Mouse (Mus musculus): ENCODE measurements around the gene Zcwpw1. TPM values are rescaled to one million over a fixed set of nuclear protein-coding genes. Genes with fewer than 3 reads are reported as not detected.

The Zcwpw1 gene
- polyA plus RNA-seq, 1 experiment from 2014 or later = 10.9 TPM

- no peaks in the 10 kb centered on the region for H3K27me3 ChIP-seq (replicated peaks)
- no peak for ATAC-seq (ENCODE audit: insufficient number of reproducible peaks, low FRiP score)
- peaks cover 32% of the 10 kb centered on the region for H3K4me1 ChIP-seq (replicated peaks)
- H3K4me2 ChIP-seq = no peak overlapping the region
- no peaks in the 10 kb centered on the region for H3K9me3 ChIP-seq (replicated peaks)
- 42% methylated on average over 5 of the region's 5 CpGs for WGBS
- peak overlapping the region; percentile 15; the same call in 1 of the 2 replicates for H3K27ac ChIP-seq (ENCODE audit: poor library complexity, severe bottlenecking)
- no peak overlapping the region for H3K4me3 ChIP-seq
- peaks cover 15% of the 10 kb centered on the region for H3K36me3 ChIP-seq
- H3K9ac ChIP-seq = no peak overlapping the region
Observed at GRCm38 (mm10) chr5:137776408-137776918, 11.1 kb upstream of the Zcwpw1 start.

GRCm38 (mm10) chr5:137777267-137777845 is 10.2 kb upstream of the Zcwpw1 start:
- Histone ChIP-seq H3K36me3 (peaks cover 24% of the 10 kb centered on the region), H3K9me3 (replicated peaks) (no peaks in the 10 kb centered on the region), H3K4me1 (replicated peaks) (peaks cover 37% of the 10 kb centered on the region), H3K9ac (no peak overlapping the region), H3K4me2 (no peak overlapping the region), H3K4me3 (no peak overlapping the region), H3K27me3 (replicated peaks) (no peaks in the 10 kb centered on the region), H3K27ac (ENCODE audit: poor library complexity, severe bottlenecking) (no peak overlapping the region; the same call in 1 of the 2 replicates)
- no peak for ATAC-seq (ENCODE audit: insufficient number of reproducible peaks, low FRiP score)
- WGBS = 75% methylated on average over 7 of the region's 7 CpGs

GRCm38 (mm10) chr5:137778635-137779034 is 9.0 kb upstream of the Zcwpw1 start, which contains the start of gene Ppp1r35:
Gene Ppp1r35, plus strand, starts transcription at chr5:137778849.
- peak within 1 kb of the TSS; percentile 87 for H3K9ac ChIP-seq
- peak within 1 kb of the TSS; percentile 76 for H3K27ac ChIP-seq (ENCODE audit: poor library complexity, severe bottlenecking)
- H3K4me2 ChIP-seq = peak within 1 kb of the TSS; percentile 96
- under 1% methylated on average over 31 of the region's 31 CpGs for WGBS
- H3K4me3 ChIP-seq = peak within 1 kb of the TSS; percentile 62
- peak; percentile 92 for ATAC-seq (ENCODE audit: insufficient number of reproducible peaks, low FRiP score)
- H3K9me3 ChIP-seq (replicated peaks) = no peaks in the 10 kb centered on the region
- H3K36me3 ChIP-seq = peaks cover 37% of the 10 kb centered on the region
- no peaks in the 10 kb centered on the region for H3K27me3 ChIP-seq (replicated peaks)
- H3K4me1 ChIP-seq (replicated peaks) = peaks cover 44% of the 10 kb centered on the region

- WGBS = under 1% methylated on average over 83 of the region's 83 CpGs
- Histone ChIP-seq H3K4me1 (replicated peaks) (peaks cover 50% of the 10 kb centered on the region), H3K27me3 (replicated peaks) (no peaks in the 10 kb centered on the region), H3K4me3 (peak overlapping the region; percentile 62), H3K9me3 (replicated peaks) (no peaks in the 10 kb centered on the region), H3K27ac (ENCODE audit: poor library complexity, severe bottlenecking) (peak overlapping the region; percentile 76), H3K36me3 (peaks cover 43% of the 10 kb centered on the region), H3K4me2 (peak overlapping the region; percentile 96), H3K9ac (peak overlapping the region; percentile 87)
- ATAC-seq (ENCODE audit: insufficient number of reproducible peaks, low FRiP score) = peak; percentile 52
Observed at GRCm38 (mm10) chr5:137779053-137779933, 8.3 kb upstream of the Zcwpw1 start.

- Histone ChIP-seq H3K27me3 (replicated peaks) (no peaks in the 10 kb centered on the region), H3K9me3 (replicated peaks) (no peaks in the 10 kb centered on the region), H3K36me3 (peaks cover 50% of the 10 kb centered on the region), H3K4me1 (replicated peaks) (peaks cover 55% of the 10 kb centered on the region), H3K4me2 (no peak overlapping the region), H3K4me3 (no peak overlapping the region), H3K27ac (ENCODE audit: poor library complexity, severe bottlenecking) (no peak overlapping the region), H3K9ac (no peak overlapping the region)
- WGBS = 92% methylated on average over 7 of the region's 7 CpGs
- ATAC-seq (ENCODE audit: insufficient number of reproducible peaks, low FRiP score) = no peak
Observed at GRCm38 (mm10) chr5:137781661-137782060, 5.9 kb upstream of the Zcwpw1 start.

- peak overlapping the region; percentile 80 for H3K4me3 ChIP-seq
- peak overlapping the region; percentile 93 for H3K4me2 ChIP-seq
- H3K27me3 ChIP-seq (replicated peaks) = no peaks in the 10 kb centered on the region
- H3K9ac ChIP-seq = peak overlapping the region; percentile 97
- ATAC-seq (ENCODE audit: insufficient number of reproducible peaks, low FRiP score) = no peak
- H3K9me3 ChIP-seq (replicated peaks) = no peaks in the 10 kb centered on the region
- peaks cover 51% of the 10 kb centered on the region for H3K4me1 ChIP-seq (replicated peaks)
- WGBS = 83% methylated on average over 13 of the region's 13 CpGs
- no peak overlapping the region for H3K27ac ChIP-seq (ENCODE audit: poor library complexity, severe bottlenecking)
- H3K36me3 ChIP-seq = peaks cover 50% of the 10 kb centered on the region
Observed at GRCm38 (mm10) chr5:137782776-137783522, 4.6 kb upstream of the Zcwpw1 start.

- H3K27me3 ChIP-seq (replicated peaks) = peaks cover 3% of the 10 kb centered on the region
- peaks cover 52% of the 10 kb centered on the region for H3K4me1 ChIP-seq (replicated peaks)
- no peak for ATAC-seq (ENCODE audit: insufficient number of reproducible peaks, low FRiP score)
- H3K9ac ChIP-seq = peak overlapping the region; percentile 97
- no peaks in the 10 kb centered on the region for H3K9me3 ChIP-seq (replicated peaks)
- H3K27ac ChIP-seq (ENCODE audit: poor library complexity, severe bottlenecking) = no peak overlapping the region
- H3K36me3 ChIP-seq = peaks cover 50% of the 10 kb centered on the region
- 64% methylated on average over 9 of the region's 9 CpGs for WGBS
- H3K4me3 ChIP-seq = peak overlapping the region; percentile 80
- peak overlapping the region; percentile 93 for H3K4me2 ChIP-seq
Observed at GRCm38 (mm10) chr5:137783901-137784540, 3.6 kb upstream of the Zcwpw1 start.

GRCm38 (mm10) chr5:137784546-137784945 is 3.1 kb upstream of the Zcwpw1 start:
- no peak for ATAC-seq (ENCODE audit: insufficient number of reproducible peaks, low FRiP score)
- Histone ChIP-seq H3K4me3 (peak overlapping the region; percentile 80), H3K4me2 (peak overlapping the region; percentile 93), H3K9me3 (replicated peaks) (no peaks in the 10 kb centered on the region), H3K9ac (peak overlapping the region; percentile 97), H3K4me1 (replicated peaks) (peaks cover 50% of the 10 kb centered on the region), H3K27ac (ENCODE audit: poor library complexity, severe bottlenecking) (peak overlapping the region; percentile 99; the same call in 1 of the 2 replicates), H3K27me3 (replicated peaks) (peaks cover 3% of the 10 kb centered on the region), H3K36me3 (peaks cover 50% of the 10 kb centered on the region)
- 82% methylated on average over 14 of the region's 14 CpGs for WGBS

- peaks cover 41% of the 10 kb centered on the region for H3K4me1 ChIP-seq (replicated peaks)
- peak overlapping the region; percentile 99 for H3K27ac ChIP-seq (ENCODE audit: poor library complexity, severe bottlenecking)
- H3K4me2 ChIP-seq = peak overlapping the region; percentile 93
- H3K4me3 ChIP-seq = peak overlapping the region; percentile 80
- no peaks in the 10 kb centered on the region for H3K9me3 ChIP-seq (replicated peaks)
- H3K36me3 ChIP-seq = peaks cover 45% of the 10 kb centered on the region
- peak overlapping the region; percentile 97 for H3K9ac ChIP-seq
- 1% methylated on average over 52 of the region's 62 CpGs for WGBS
- peak; percentile 16 for ATAC-seq (ENCODE audit: insufficient number of reproducible peaks, low FRiP score)
- peaks cover 3% of the 10 kb centered on the region for H3K27me3 ChIP-seq (replicated peaks)
Observed at GRCm38 (mm10) chr5:137785164-137786031, 2.2 kb upstream of the Zcwpw1 start.
